Comparison of ENCODE assay signal across 21 mouse cellular contexts in the genomic region with DNA sequence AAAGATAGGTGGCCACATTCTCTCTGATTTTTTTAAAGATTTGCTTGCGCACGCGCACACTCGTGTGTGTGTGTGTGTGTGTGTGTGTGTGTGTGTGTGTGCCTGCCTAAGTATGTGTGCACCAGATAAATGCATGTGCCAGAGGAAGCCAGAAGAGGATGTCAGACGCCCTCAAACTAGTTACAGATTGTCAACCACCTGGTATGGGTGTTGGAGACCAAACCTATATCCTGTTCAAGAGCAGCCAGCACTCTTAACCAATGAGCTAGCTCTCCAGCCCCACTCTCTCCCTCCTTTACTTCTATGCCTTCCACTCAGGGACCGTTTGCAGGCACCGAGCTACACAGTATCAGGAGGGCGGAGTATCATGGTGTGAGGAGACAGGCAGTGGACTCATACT. TPM values are rescaled to one million over a fixed set of nuclear protein-coding genes. Genes with fewer than 3 reads are reported as not detected.
DNase-seq lines count a peak whose midpoint lies in the region; ATAC-seq and TF ChIP-seq lines count a peak whose summit lies in the region.
"Had no signal": no experiment of that assay in that cellular context is flagged by ENCODE, and none has a peak within 500 bp of the region (broad histone marks: within the 10 kb centered on the region; RNA-seq: fewer than 3 reads in every experiment).

No protein-coding gene starts in this region.

- no peaks in the 10 kb centered on the region for H3K27me3 ChIP-seq in thymus, adult 2 months (ENCODE audit: control insufficient read depth, insufficient read depth, low read length)
- H3K27me3 ChIP-seq: embryonic facial prominence, embryonic 13.5 days; forebrain, embryonic 15.5 days; neural tube, embryonic 12.5 days had no signal

- no peak for TF ChIP-seq CTCF in gastrocnemius, adult 2 months (IDR thresholded peaks at IDR 0.05)
- TF ChIP-seq CTCF in thymus, adult 2 months (IDR thresholded peaks at IDR 0.05; ENCODE audit: borderline replicate concordance, control insufficient read depth, extremely low read depth, insufficient read depth, low read length, poor library complexity): no peak

- H3K27ac ChIP-seq in gastrocnemius, adult 2 months: peak overlapping the region; percentile 62
- H3K27ac ChIP-seq in thymus, adult 2 months (ENCODE audit: control insufficient read depth, insufficient read depth, low read length): peak overlapping the region; percentile 79
- H3K27ac ChIP-seq: embryonic facial prominence, embryonic 13.5 days; forebrain, embryonic 15.5 days; heart, adult 2 months; hindbrain, embryonic 10.5 days; neural tube, embryonic 12.5 days had no signal

- intact Hi-C loops in gastrocnemius, adult 2 months (cut with DNase I): no loop called here
- intact Hi-C loops in gastrocnemius, postnatal 36 days (cut with DNase I): no loop called here

- no peak overlapping the region for H3K4me3 ChIP-seq in gastrocnemius, adult 2 months
- H3K4me3 ChIP-seq in thymus, adult 2 months (ENCODE audit: control insufficient read depth, insufficient read depth, low read length): no peak overlapping the region
- H3K4me3 ChIP-seq: embryonic facial prominence, embryonic 13.5 days; forebrain, embryonic 15.5 days; heart, adult 2 months; hindbrain, embryonic 10.5 days; neural tube, embryonic 12.5 days had no signal

- H3K36me3 ChIP-seq in thymus, adult 2 months (ENCODE audit: control insufficient read depth, insufficient read depth, low read length): no peaks in the 10 kb centered on the region
- H3K36me3 ChIP-seq: embryonic facial prominence, embryonic 13.5 days; forebrain, embryonic 15.5 days; hindbrain, embryonic 10.5 days; neural tube, embryonic 12.5 days had no signal

- DNase-seq in gastrocnemius, adult 2 months: no peak
- no peak for DNase-seq in gastrocnemius, postnatal 36 days
- DNase-seq in CD4-positive helper T cell, adult 2 months (ENCODE audit: low read depth, low spot score): peak; percentile 67
- DNase-seq in thymus, adult 2 months: peak; percentile 43
- no peak for DNase-seq in adrenal gland, adult (ENCODE audit: inconsistent age in 2 of 2, low spot score in 1 of 2)
- DNase-seq in right cerebral cortex, postnatal 4 days: no peak
- DNase-seq in left cerebral cortex, adult 9 months (ENCODE audit: low spot score in 2 of 2): no peak
- DNase-seq: adrenal gland, postnatal 14 days; cerebellum, adult 11 months; cerebellum, postnatal 10 days; heart, adult 2 months; kidney, adult 2 months; kidney, postnatal 14 days; lung, adult 2 months; lung, postnatal 4 days had no signal

- peaks cover 27% of the 10 kb centered on the region for H3K4me1 ChIP-seq in thymus, adult 2 months (replicated peaks; ENCODE audit: control insufficient read depth, insufficient read depth, low read length)
- H3K4me1 ChIP-seq: embryonic facial prominence, embryonic 13.5 days; forebrain, embryonic 15.5 days; neural tube, embryonic 12.5 days had no signal

- TF ChIP-seq POLR2A in thymus, adult 2 months (IDR thresholded peaks at IDR 0.05; ENCODE audit: control insufficient read depth, extremely low read depth, insufficient read depth, low read length, poor library complexity): no peak

- ATAC-seq in activated CD4-positive, CD25-positive, alpha-beta regulatory T cell, adult 4 months: peak; percentile 19

- WGBS in thymus, adult 2 months: 21% methylated on average over 8 of the region's 8 CpGs

RNA-seq across cellular contexts. Expression of a gene that starts 39.5 kb away (rescaled TPM):
- 10 to 100 TPM; 52.8 to 59.4 TPM for total RNA-seq in gastrocnemius, adult 2 months (2021)
- total RNA-seq in gastrocnemius, postnatal 36 days (2021): 10 to 100 TPM; 70.7 to 77.8 TPM
- under 1 TPM in 1 of 2 experiments, not detected in 1; 0.63 TPM for polyA plus RNA-seq in activated CD4-positive, CD25-positive, alpha-beta regulatory T cell, adult 4 months (2017; shearing (Covaris generic))
- polyA plus RNA-seq in thymus, adult 2 months (2012; rRNA removed): 2.1 TPM in 2 replicates
- total RNA-seq: monocyte, adult 5-6 weeks had no signal

Comparison
In these comparisons a context has a peak if more than half of its experiments do, and no peak if none do; other contexts are left out.
1. DNase-seq: peak in CD4-positive helper T cell, adult 2 months (single experiment) and thymus, adult 2 months (single experiment); none in gastrocnemius, adult 2 months (single experiment), gastrocnemius, postnatal 36 days (0 of 2), adrenal gland, adult (0 of 2), right cerebral cortex, postnatal 4 days (single experiment) and left cerebral cortex, adult 9 months (0 of 2).